ENCODE assay signal across 30 mouse cellular contexts in genomic region chr1:131700447-131700846, GRCm38 (mm10). TPM values are rescaled to one million over a fixed set of nuclear protein-coding genes. Genes with fewer than 3 reads are reported as not detected.
A peak's percentile ranks its signal among the peaks of the same experiment; 100 is the strongest.
DNase-seq lines count a peak whose midpoint lies in the region; ATAC-seq and TF ChIP-seq lines count a peak whose summit lies in the region.
"Had no signal": no experiment of that assay in that cellular context is flagged by ENCODE, and none has a peak within 500 bp of the region (broad histone marks: within the 10 kb centered on the region; RNA-seq: fewer than 3 reads in every experiment).

No protein-coding gene starts in this region.

- no peak overlapping the region for H3K9ac ChIP-seq in CH12.LX (ENCODE audit: insufficient read depth, low read depth)
- H3K9ac ChIP-seq in kidney, embryonic 16.5 days (replicated peaks; ENCODE audit: low read length), result no peak overlapping the region
- H3K9ac ChIP-seq: embryonic facial prominence, embryonic 13.5 days; forebrain, embryonic 13.5 days; heart, embryonic 12.5 days; heart, embryonic 15.5 days; hindbrain, embryonic 14.5 days had no signal

- no peaks in the 10 kb centered on the region for H3K79me2 ChIP-seq in CH12.LX (replicated peaks; ENCODE audit: control insufficient read depth, extremely low read depth, insufficient read depth, poor library complexity, severe bottlenecking)
- peaks cover 55% of the 10 kb centered on the region for H3K79me2 ChIP-seq in macrophage (ENCODE audit: inconsistent target)

- DNase-seq in CH12.LX (ENCODE audit: extremely low read depth) (peak; percentile 79), adipocyte (ENCODE audit: low spot score) (no peak)
- no peak for DNase-seq in forebrain, embryonic 10.5 days (ENCODE audit: extremely low spot score, low spot score)
- no peak for DNase-seq in embryo, embryonic 10.5 days (ENCODE audit: low spot score)
- DNase-seq: adrenal gland, adult 8-10 months; adrenal gland, postnatal 25 days; cerebellum, adult 18-20 months; cerebellum, adult 9-10 months; cerebellum, postnatal 14 days; embryo, embryonic 11 days; gastrocnemius, postnatal 14 days; heart, adult 18-20 months; heart, postnatal 10 days; heart, postnatal 36 days had no signal

- no peaks in the 10 kb centered on the region for H3K27me3 ChIP-seq in CH12.LX (replicated peaks)
- H3K27me3 ChIP-seq in forebrain, embryonic 10.5 days (ENCODE audit: poor library complexity, severe bottlenecking), result no peaks in the 10 kb centered on the region
- H3K27me3 ChIP-seq in kidney, embryonic 16.5 days (ENCODE audit: insufficient read depth, low read length), result no peaks in the 10 kb centered on the region
- H3K27me3 ChIP-seq: embryonic facial prominence, embryonic 13.5 days; forebrain, embryonic 13.5 days; heart, embryonic 12.5 days; heart, embryonic 15.5 days had no signal

- H3K9me3 ChIP-seq in CH12.LX (replicated peaks; ENCODE audit: low read length), result no peaks in the 10 kb centered on the region
- no peaks in the 10 kb centered on the region for H3K9me3 ChIP-seq in forebrain, embryonic 10.5 days
- H3K9me3 ChIP-seq in kidney, embryonic 16.5 days (ENCODE audit: low read length), result no peaks in the 10 kb centered on the region
- H3K9me3 ChIP-seq: embryonic facial prominence, embryonic 10.5 days; embryonic facial prominence, embryonic 13.5 days; forebrain, embryonic 13.5 days; heart, embryonic 12.5 days; heart, embryonic 15.5 days had no signal

- dilution Hi-C loops in CH12.LX (cut with MboI; ENCODE audit: extremely low pct_ligation_motif_present, extremely low pct_unique_long_range_greater_than_20kb, low sequenced_read_pairs), result no loop called here

- peak; percentile 71 for ATAC-seq in common myeloid progenitor, adult 5-6 weeks (replicated peaks; ENCODE audit: low read depth, poor library complexity, severe bottlenecking)
- ATAC-seq in monocyte, adult 5-6 weeks (replicated peaks; ENCODE audit: insufficient number of reproducible peaks, low FRiP score, low TSS enrichment, poor library complexity, severe bottlenecking), result peak; percentile 89
- ATAC-seq in kidney, embryonic 16.5 days (ENCODE audit: low FRiP score, low TSS enrichment), result no peak
- ATAC-seq: forebrain, embryonic 13.5 days; forebrain, embryonic 16.5 days; hindbrain, postnatal 0 days; inflammation-experienced regulatory T-cells, adult 6 months had no signal

- TF ChIP-seq POLR2A in CH12.LX (IDR thresholded peaks at IDR 0.05; ENCODE audit: low read depth, low read length), result no peak

- no peak for TF ChIP-seq RAD21 in CH12.LX (IDR thresholded peaks at IDR 0.05; ENCODE audit: low read depth, low read length)

- no peak overlapping the region for H3K27ac ChIP-seq in CH12.LX (ENCODE audit: insufficient read depth, low read depth)
- peak overlapping the region; percentile 88 for H3K27ac ChIP-seq in macrophage
- H3K27ac ChIP-seq in forebrain, embryonic 10.5 days, result no peak overlapping the region
- no peak overlapping the region for H3K27ac ChIP-seq in kidney, embryonic 16.5 days (ENCODE audit: low read length)
- H3K27ac ChIP-seq: embryonic facial prominence, embryonic 10.5 days; embryonic facial prominence, embryonic 13.5 days; forebrain, embryonic 13.5 days; heart, embryonic 15.5 days; hindbrain, embryonic 14.5 days; hindbrain, postnatal 0 days had no signal

- WGBS in macrophage (ENCODE audit: missing documents), result 0% methylated on average over 4 of the region's 5 CpGs
- WGBS in forebrain, embryonic 10.5 days, result 84% methylated on average over 5 of the region's 5 CpGs
- 75% methylated on average over 5 of the region's 5 CpGs for WGBS in kidney, embryonic 16.5 days

- TF ChIP-seq EP300 in CH12.LX (IDR thresholded peaks at IDR 0.05; ENCODE audit: low read length), result peak; percentile 97

- no peak for TF ChIP-seq CTCF in CH12.LX (conservative IDR thresholded peaks at IDR 0.05 in 1 of 2, IDR thresholded peaks at IDR 0.05 in 1 of 2; ENCODE audit: low read depth in 2 of 2, low read length in 2 of 2)

- no peak overlapping the region for H3K4me2 ChIP-seq in CH12.LX (ENCODE audit: insufficient read depth, low read depth, poor library complexity, severe bottlenecking)
- no peak overlapping the region for H3K4me2 ChIP-seq in kidney, embryonic 16.5 days (replicated peaks; ENCODE audit: low read depth, low read length)
- H3K4me2 ChIP-seq: embryonic facial prominence, embryonic 13.5 days; forebrain, embryonic 13.5 days; heart, embryonic 12.5 days; heart, embryonic 15.5 days; hindbrain, embryonic 14.5 days had no signal

- in situ Hi-C loops in CH12.LX (cut with MboI; ENCODE audit: low pct_ligation_motif_present, low pct_unique_long_range_greater_than_20kb, low sequenced_read_pairs), result loop anchor here (25.0 kb wide), 1 partner anchor 137 kb away; the partner anchor contains the start of gene Slc41a1

- no peaks in the 10 kb centered on the region for H3K36me3 ChIP-seq in CH12.LX (replicated peaks in 1 of 2; ENCODE audit: control insufficient read depth in 1 of 2, insufficient read depth in 1 of 2, low read length in 1 of 2)
- H3K36me3 ChIP-seq in macrophage (ENCODE audit: inconsistent target), result peaks cover 44% of the 10 kb centered on the region
- H3K36me3 ChIP-seq in forebrain, embryonic 10.5 days (replicated peaks), result no peaks in the 10 kb centered on the region
- H3K36me3 ChIP-seq in kidney, embryonic 16.5 days (ENCODE audit: insufficient read depth, low read length), result no peaks in the 10 kb centered on the region
- H3K36me3 ChIP-seq: embryonic facial prominence, embryonic 10.5 days; embryonic facial prominence, embryonic 13.5 days; heart, embryonic 12.5 days; heart, embryonic 15.5 days had no signal

- peaks cover 28 to 78% of the 10 kb centered on the region in 2 experiments for H3K4me1 ChIP-seq in CH12.LX (ENCODE audit: control insufficient read depth in 1 of 2, insufficient read depth in 2 of 2)
- H3K4me1 ChIP-seq in forebrain, embryonic 10.5 days, result no peaks in the 10 kb centered on the region
- H3K4me1 ChIP-seq in kidney, embryonic 16.5 days (ENCODE audit: insufficient read depth, low read length), result no peaks in the 10 kb centered on the region
- H3K4me1 ChIP-seq: forebrain, embryonic 13.5 days had no signal

- H3K4me3 ChIP-seq in CH12.LX (replicated peaks in 1 of 3; ENCODE audit: low read depth in 2 of 3, low read length in 2 of 3, poor library complexity in 1 of 3) (no peak overlapping the region), macrophage (ENCODE audit: inconsistent target) (no peak overlapping the region)
- H3K4me3 ChIP-seq in forebrain, embryonic 10.5 days, result no peak overlapping the region
- H3K4me3 ChIP-seq in kidney, embryonic 16.5 days (ENCODE audit: low read length), result no peak overlapping the region
- H3K4me3 ChIP-seq: embryonic facial prominence, embryonic 10.5 days; embryonic facial prominence, embryonic 13.5 days; erythroblast, embryonic 14.5 days; forebrain, embryonic 13.5 days; heart, embryonic 12.5 days; heart, embryonic 15.5 days had no signal

TF ChIP-seq in CH12.LX, 34 proteins besides CTCF, POLR2A, EP300 and RAD21 (continues in another document):
- TF ChIP-seq PAX5 (IDR thresholded peaks at IDR 0.05; ENCODE audit: low read length), result no peak
- TF ChIP-seq ETS1 (conservative IDR thresholded peaks at IDR 0.05; ENCODE audit: low read depth, low read length), result peak; percentile 67
- peak; percentile 57; the same call in 1 of the 2 replicates for TF ChIP-seq MEF2A (IDR thresholded peaks at IDR 0.05; ENCODE audit: borderline replicate concordance, low read depth, low read length)
- TF ChIP-seq KAT2A (IDR thresholded peaks at IDR 0.05; ENCODE audit: insufficient replicate concordance, low read length), result no peak
- peak; percentile 82; the same call in 1 of the 2 replicates for TF ChIP-seq MAZ (IDR thresholded peaks at IDR 0.05; ENCODE audit: low read depth, low read length)
- 0 out of 2 replicates have a peak, but pooled peaks have one; percentile 38 for TF ChIP-seq ELF1 (IDR thresholded peaks at IDR 0.05; ENCODE audit: low read depth, low read length)
- no peak for TF ChIP-seq SIN3A (IDR thresholded peaks at IDR 0.05; ENCODE audit: low read length)
- no peak for TF ChIP-seq USF1 (IDR thresholded peaks at IDR 0.05; ENCODE audit: low read depth, low read length)
- peak; percentile 98 for TF ChIP-seq MAFK (IDR thresholded peaks at IDR 0.05; ENCODE audit: insufficient replicate concordance, low read length)
- no peak for TF ChIP-seq E2F4 (IDR thresholded peaks at IDR 0.05; ENCODE audit: insufficient replicate concordance, low read depth, low read length)
- no peak for TF ChIP-seq USF2 (conservative IDR thresholded peaks at IDR 0.05; ENCODE audit: low read depth, low read length)
- TF ChIP-seq CHD2 (IDR thresholded peaks at IDR 0.05; ENCODE audit: low read length), result peak; percentile 75
- TF ChIP-seq IRF4 (IDR thresholded peaks at IDR 0.05; ENCODE audit: low read depth, low read length), result peak; percentile 98

RNA-seq across cellular contexts. Expression of gene Rab7b, which starts 12.0 kb away (rescaled TPM):
- not detected in 2 replicates for total RNA-seq in CH12.LX (2012; rRNA removed)
- total RNA-seq in CH12.LX (2014; rRNA removed), result not detected in 2 replicates
- polyA plus RNA-seq in CH12.LX (2012; ENCODE audit: insufficient read length, low read depth), result 0.19 and 0.44 TPM in 2 replicates
- total RNA-seq in common myeloid progenitor, adult 5-6 weeks (2017), result 10.5 and 11.4 TPM in 2 replicates
- total RNA-seq in macrophage (2018; cell fraction: chromatin; rRNA removed), result 100 to 1,000 TPM in 8 of 26 experiments, 10 to 100 TPM in 17, 1 to 10 TPM in 1; 8.3 to 204 (median 87.6) TPM
- total RNA-seq in macrophage (2018; cell fraction: cytosol; rRNA removed), result 100 to 1,000 TPM; 112 to 252 (median 182) TPM
- total RNA-seq in macrophage (2018; cell fraction: nucleus; rRNA removed), result 100 to 1,000 TPM in 18 of 26 experiments, 10 to 100 TPM in 8; 24.3 to 204 (median 119) TPM
- 161 to 338 TPM (median 284 TPM) in 3 replicates for polyA plus RNA-seq in macrophage (2018)
- total RNA-seq in monocyte, adult 5-6 weeks (2017), result 1.4 to 3.7 TPM (median 2.3 TPM) in 3 replicates
- 0.27 and 0.60 TPM in 2 replicates for polyA plus RNA-seq in forebrain, embryonic 10.5 days (2016; fragmentation: Nextera tagmentation; extraction: Ambion mirVana)
- polyA plus RNA-seq in kidney, embryonic 16.5 days (2015; fragmentation: Nextera tagmentation; extraction: Ambion mirVana), result 2.1 TPM in 2 replicates
- polyA plus RNA-seq: erythroblast, embryonic 14.5 days had no signal

RNA-seq across cellular contexts. Expression of gene Slc26a9, which starts 43.4 kb away (rescaled TPM):
- total RNA-seq in CH12.LX (2012; rRNA removed), result not detected in 2 replicates
- total RNA-seq in CH12.LX (2014; rRNA removed), result not detected in 2 replicates
- 0.29 and 0.31 TPM in 2 replicates for polyA plus RNA-seq in CH12.LX (2012; ENCODE audit: insufficient read length, low read depth)
- total RNA-seq in common myeloid progenitor, adult 5-6 weeks (2017), result not detected in 2 replicates
- 1 to 10 TPM in 1 of 26 experiments, under 1 TPM in 5, not detected in 20; 0.16 to 1.5 (median 0.42) TPM for total RNA-seq in macrophage (2018; cell fraction: chromatin; rRNA removed)
- total RNA-seq in macrophage (2018; cell fraction: cytosol; rRNA removed), result under 1 TPM in 2 of 26 experiments, not detected in 24; 0.03 to 0.05 TPM
- total RNA-seq in macrophage (2018; cell fraction: nucleus; rRNA removed), result under 1 TPM in 8 of 26 experiments, not detected in 18; 0.12 to 0.89 (median 0.33) TPM
- polyA plus RNA-seq in macrophage (2018), result 0.05 TPM in 1 of 3 replicates, not detected in the others
- total RNA-seq in monocyte, adult 5-6 weeks (2017), result not detected in 3 replicates
- not detected in 2 replicates for polyA plus RNA-seq in forebrain, embryonic 10.5 days (2016; fragmentation: Nextera tagmentation; extraction: Ambion mirVana)
- 0.16 and 0.33 TPM in 2 replicates for polyA plus RNA-seq in kidney, embryonic 16.5 days (2015; fragmentation: Nextera tagmentation; extraction: Ambion mirVana)
- total RNA-seq: gastrocnemius, adult 18-20 months; gastrocnemius, postnatal 14 days; heart, postnatal 10 days; heart, postnatal 36 days; MEL had no signal
- polyA plus RNA-seq: embryonic facial prominence, embryonic 10.5 days; embryonic facial prominence, embryonic 13.5 days; erythroblast, embryonic 14.5 days; inflammation-experienced regulatory T-cells, adult 6 months had no signal

Comparison
In these comparisons a context has a peak if more than half of its experiments do, and no peak if none do; other contexts are left out.
1. RNA of gene Rab7b, which starts 12.0 kb away (polyA plus RNA-seq): 161 to 338 TPM in macrophage; 2.1 TPM in kidney, embryonic 16.5 days, 0.27 to 0.60 TPM in forebrain, embryonic 10.5 days and 0.19 to 0.44 TPM in CH12.LX; every median in the first group is over 10 times any median in the second.